ENCODE assay signal across 9 mouse cellular contexts in genomic region chr4:110351178-110352000, GRCm38 (mm10). TPM values are rescaled to one million over a fixed set of nuclear protein-coding genes. Genes with fewer than 3 reads are reported as not detected.
DNase-seq lines count a peak whose midpoint lies in the region; ATAC-seq and TF ChIP-seq lines count a peak whose summit lies in the region.
"Had no signal": no experiment of that assay in that cellular context is flagged by ENCODE, and none has a peak within 500 bp of the region (broad histone marks: within the 10 kb centered on the region; RNA-seq: fewer than 3 reads in every experiment).

Elavl4 (minus strand) TSS chr4:110351909.

- H3K4me2 ChIP-seq in forebrain, embryonic 14.5 days (ENCODE audit: low read length) = peak within 1 kb of the TSS; percentile 62
- peak within 1 kb of the TSS; percentile 83 for H3K4me2 ChIP-seq in liver, postnatal 0 days (ENCODE audit: low read depth, low read length)

- no peaks in the 10 kb centered on the region for H3K4me1 ChIP-seq in ES-Bruce4 (ENCODE audit: control insufficient read depth, insufficient read depth, low read length)
- H3K4me1 ChIP-seq in forebrain, embryonic 14.5 days (ENCODE audit: control insufficient read depth, insufficient read depth, low read length) = 0 out of 2 replicates have a peak, but pooled peaks cover 4% of the 10 kb centered on the region
- H3K4me1 ChIP-seq in liver, postnatal 0 days (ENCODE audit: insufficient read depth) = 0 out of 2 replicates have a peak, but pooled peaks cover 3% of the 10 kb centered on the region

- TF ChIP-seq CTCF in ES-Bruce4 (IDR thresholded peaks at IDR 0.05; ENCODE audit: low read depth, low read length) = peak; percentile 66
- peak; percentile 98 for TF ChIP-seq CTCF in layer of hippocampus, adult 2 months (conservative IDR thresholded peaks at IDR 0.05)
- peak; percentile 60 for TF ChIP-seq CTCF in liver, postnatal 0 days (IDR thresholded peaks at IDR 0.05; ENCODE audit: low read depth)

- H3K27ac ChIP-seq in ES-Bruce4 (ENCODE audit: insufficient read depth, low read length) = no peak within 1 kb of the TSS
- peak within 1 kb of the TSS; percentile 73 for H3K27ac ChIP-seq in forebrain, embryonic 14.5 days (ENCODE audit: low read depth, low read length)
- H3K27ac ChIP-seq in layer of hippocampus, adult 2 months = peak within 1 kb of the TSS; percentile 89
- no peak within 1 kb of the TSS for H3K27ac ChIP-seq in liver, postnatal 0 days (ENCODE audit: low read depth)

- peak within 1 kb of the TSS; percentile 72 for H3K9ac ChIP-seq in ES-Bruce4 (ENCODE audit: low read depth, poor library complexity, severe bottlenecking)
- peak within 1 kb of the TSS; percentile 87 for H3K9ac ChIP-seq in forebrain, embryonic 14.5 days (ENCODE audit: low read length)
- H3K9ac ChIP-seq in liver, postnatal 0 days (replicated peaks) = 0 out of 2 replicates have a peak within 1 kb of the TSS, but pooled peaks have one; percentile 21

- WGBS in forebrain, embryonic 14.5 days = under 1% methylated on average over 71 of the region's 75 CpGs
- WGBS in liver, postnatal 0 days (ENCODE audit: insufficient replicate concordance) = under 1% methylated on average over 68 of the region's 75 CpGs

- DNase-seq in forebrain, embryonic 14.5 days (ENCODE audit: low spot score) = peak; percentile 86
- DNase-seq in heart, postnatal 4 days = peak; percentile 76
- peak; percentile 49 to 70 for DNase-seq in layer of hippocampus, adult 2 months (ENCODE audit: low spot score in 2 of 2)
- peak; percentile 61 for DNase-seq in liver, postnatal 0 days
- DNase-seq in retina, adult 2 months (ENCODE audit: low read depth, low spot score) = peak; percentile 6
- DNase-seq in thymus, postnatal 4 days = peak; percentile 77

- H3K27me3 ChIP-seq in ES-Bruce4 (ENCODE audit: control insufficient read depth, insufficient read depth, low read length, poor library complexity, severe bottlenecking) = peaks cover 3% of the 10 kb centered on the region; the same call in 1 of the 2 replicates
- no peaks in the 10 kb centered on the region for H3K27me3 ChIP-seq in forebrain, embryonic 14.5 days (replicated peaks; ENCODE audit: control insufficient read depth, insufficient read depth, low read length)
- H3K27me3 ChIP-seq in liver, postnatal 0 days (ENCODE audit: insufficient read depth, low read length) = peaks cover 17% of the 10 kb centered on the region; the same call in 1 of the 2 replicates

- H3K36me3 ChIP-seq in ES-Bruce4 (ENCODE audit: control insufficient read depth, insufficient read depth, low read length, poor library complexity, severe bottlenecking) = no peaks in the 10 kb centered on the region
- no peaks in the 10 kb centered on the region for H3K36me3 ChIP-seq in forebrain, embryonic 14.5 days (ENCODE audit: control insufficient read depth, insufficient read depth, low read length)
- no peaks in the 10 kb centered on the region for H3K36me3 ChIP-seq in liver, postnatal 0 days (replicated peaks; ENCODE audit: insufficient read depth, low read length)

- no peak for TF ChIP-seq EP300 in ES-Bruce4 (IDR thresholded peaks at IDR 0.05; ENCODE audit: insufficient read depth, low read depth, low read length)
- TF ChIP-seq EP300 in liver, postnatal 0 days (IDR thresholded peaks at IDR 0.05; ENCODE audit: low read depth) = no peak

- H3K4me3 ChIP-seq in ES-Bruce4 (ENCODE audit: low read depth, low read length) = peak within 1 kb of the TSS; percentile 81
- peak within 1 kb of the TSS; percentile 68 for H3K4me3 ChIP-seq in forebrain, embryonic 14.5 days (ENCODE audit: low read depth, low read length)
- peak within 1 kb of the TSS; percentile 69 for H3K4me3 ChIP-seq in layer of hippocampus, adult 2 months
- H3K4me3 ChIP-seq in liver, postnatal 0 days (ENCODE audit: low read depth, low read length) = peak within 1 kb of the TSS; percentile 53

- no peak for TF ChIP-seq POLR2A in ES-Bruce4 (IDR thresholded peaks at IDR 0.05; ENCODE audit: insufficient read depth, low read length)

- H3K9me3 ChIP-seq in ES-Bruce4 (replicated peaks; ENCODE audit: control insufficient read depth, insufficient read depth, low read length, poor library complexity, severe bottlenecking) = no peaks in the 10 kb centered on the region
- no peaks in the 10 kb centered on the region for H3K9me3 ChIP-seq in forebrain, embryonic 14.5 days (replicated peaks; ENCODE audit: control insufficient read depth, low read length)
- H3K9me3 ChIP-seq in liver, postnatal 0 days (ENCODE audit: low read length) = no peaks in the 10 kb centered on the region

- ATAC-seq in cerebellum, adult (ENCODE audit: insufficient number of reproducible peaks, low FRiP score, low TSS enrichment) = peak; percentile 92
- peak; percentile 96 for ATAC-seq in forebrain, embryonic 14.5 days
- peak; percentile 90 for ATAC-seq in liver, postnatal 0 days

RNA-seq across cellular contexts. Expression of gene Elavl4, which starts in this region (rescaled TPM):
- 2.4 and 3.8 TPM in 2 replicates for polyA plus RNA-seq in ES-Bruce4 (2011; ENCODE audit: insufficient read depth, insufficient read length, low read depth, missing spikeins)
- 291 and 308 TPM in 2 replicates for polyA plus RNA-seq in forebrain, embryonic 14.5 days (2014; fragmentation: Nextera tagmentation; extraction: Ambion mirVana)
- total RNA-seq in heart, postnatal 4 days (2021) = 1 to 10 TPM; 1.1 to 1.4 TPM
- 10 to 100 TPM; 52.5 to 58.0 TPM for total RNA-seq in layer of hippocampus, adult 2 months (2021)
- polyA plus RNA-seq in liver, postnatal 0 days (2015; fragmentation: Nextera tagmentation; extraction: Ambion mirVana) = 0.09 TPM in 1 of 2 replicates, not detected in the other
- total RNA-seq: MEL had no signal

Comparison
In these comparisons a context has a peak if more than half of its experiments do, and no peak if none do; other contexts are left out.
1. RNA of gene Elavl4 (total RNA-seq): 52.5 to 58.0 TPM in layer of hippocampus, adult 2 months; 1.1 to 1.4 TPM in heart, postnatal 4 days; every median in the first group is over 10 times any median in the second.
2. RNA of gene Elavl4 (polyA plus RNA-seq): 291 to 308 TPM in forebrain, embryonic 14.5 days; 2.4 to 3.8 TPM in ES-Bruce4 and 0.09 TPM in liver, postnatal 0 days; every median in the first group is over 10 times any median in the second.
3. Peak in DNase-seq, ATAC-seq, H3K4me3 ChIP-seq, H3K9ac ChIP-seq and H3K4me2 ChIP-seq in liver, postnatal 0 days; RNA of the gene not detected or under 1 TPM.
4. H3K27ac ChIP-seq: peak in forebrain, embryonic 14.5 days (single experiment) and layer of hippocampus, adult 2 months (single experiment); none in ES-Bruce4 (single experiment) and liver, postnatal 0 days (single experiment).
5. H3K9ac ChIP-seq: peak in every context shown above with its lines; median percentile 87 in forebrain, embryonic 14.5 days; 72 in ES-Bruce4; 21 in liver, postnatal 0 days.
6. DNase-seq: peak in every context shown above with its lines; median percentile 86 in forebrain, embryonic 14.5 days; 77 in thymus, postnatal 4 days; 76 in heart, postnatal 4 days; 61 in liver, postnatal 0 days; 60 in layer of hippocampus, adult 2 months; 6 in retina, adult 2 months.
7. Peak in every context shown above with its lines, with median percentiles within 50 percentile points of each other: H3K4me3 ChIP-seq, CTCF ChIP-seq and ATAC-seq.